Mouse (Mus musculus) kidney, adult 9 months (tissue): ENCODE data around the gene Cenpm.

Experiments
- DNase-seq: peaks from one replicate; pipeline ENCODE4 v3.0.0; 2022

The Cenpm gene

GRCm38 (mm10) chr15:82236565-82236964 is 8.0 kb downstream of the Cenpm start:
- DNase-seq, result peak; percentile 87

DNA sequence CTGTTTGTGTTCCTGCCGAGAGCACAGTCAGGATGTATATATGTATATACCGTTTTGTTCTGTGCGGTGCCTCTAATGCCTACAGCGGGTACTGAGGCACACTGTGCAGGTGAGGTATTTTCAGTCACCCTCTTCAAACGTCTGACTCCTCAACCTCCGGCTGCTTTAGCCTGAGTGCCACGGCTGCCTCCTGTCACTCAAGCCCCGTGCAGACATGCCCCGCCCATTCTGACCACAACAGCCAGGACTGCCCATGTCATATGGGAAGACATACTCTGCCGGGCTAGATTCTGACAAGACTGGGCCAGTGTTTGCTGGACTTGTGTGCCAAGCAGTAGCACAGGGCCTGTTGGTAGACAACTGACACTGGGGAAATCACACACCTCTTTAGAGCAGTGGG is 8.9 kb downstream of the Cenpm start:
- DNase-seq, result no peak

DNA sequence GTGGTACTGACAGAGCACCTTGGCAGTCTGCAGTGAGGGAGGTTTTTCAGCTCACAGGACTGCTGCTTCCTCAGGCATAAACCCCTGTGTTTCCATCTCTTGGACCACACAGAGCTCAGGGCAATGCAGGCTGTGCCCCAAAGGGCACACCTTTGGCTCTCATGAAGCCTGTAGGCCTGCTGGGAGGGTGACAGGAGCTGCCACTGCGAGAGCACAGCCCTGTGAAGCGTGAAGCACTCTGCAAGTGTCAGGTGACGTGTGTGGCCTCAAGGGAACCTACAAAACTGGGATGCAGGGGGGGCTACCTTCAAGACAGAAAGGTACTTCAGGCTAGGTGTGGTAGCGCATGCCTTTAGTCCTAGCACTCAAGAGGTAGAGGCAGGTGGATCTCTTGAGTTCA is 11.9 kb downstream of the Cenpm start:
- no peak for DNase-seq

DNA sequence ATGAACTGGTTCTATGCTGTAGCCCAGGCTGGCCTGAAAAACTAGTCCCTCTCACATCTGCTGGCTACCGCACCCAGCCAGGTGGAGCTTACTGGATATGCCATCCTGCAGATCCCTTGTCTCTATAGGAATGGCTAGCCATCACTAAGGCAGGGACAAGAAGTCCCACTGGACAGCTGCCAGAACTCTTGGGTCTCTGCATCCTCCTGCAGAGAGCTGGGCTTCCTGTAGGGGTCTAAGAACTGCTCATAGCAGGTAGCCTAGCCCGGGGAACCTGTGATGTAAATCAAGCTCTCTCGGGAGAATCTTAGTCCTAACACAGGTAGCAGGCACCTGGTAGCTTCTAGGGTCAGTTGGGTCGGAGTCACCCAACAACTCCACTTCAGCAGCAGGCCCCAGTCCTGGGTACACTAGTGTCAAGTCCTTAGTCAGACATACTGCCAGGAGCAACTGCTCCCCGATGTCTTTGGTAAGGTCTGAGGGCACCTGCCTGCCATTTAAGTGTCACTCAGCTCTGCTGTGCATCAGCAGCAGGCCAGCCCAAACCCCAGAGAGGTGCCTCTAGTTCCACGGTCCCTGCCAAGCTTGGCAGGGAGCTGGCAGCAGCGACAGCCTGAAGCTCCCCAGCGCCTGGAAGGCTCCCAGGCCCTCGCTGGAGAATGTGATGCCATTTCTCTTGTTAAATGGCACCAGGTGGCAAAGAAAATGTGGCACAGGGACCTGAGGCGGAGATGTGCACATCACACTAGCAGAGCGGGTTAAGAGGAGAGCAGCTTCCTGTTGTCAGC is 12.8 kb downstream of the Cenpm start:
- no peak for DNase-seq

DNA sequence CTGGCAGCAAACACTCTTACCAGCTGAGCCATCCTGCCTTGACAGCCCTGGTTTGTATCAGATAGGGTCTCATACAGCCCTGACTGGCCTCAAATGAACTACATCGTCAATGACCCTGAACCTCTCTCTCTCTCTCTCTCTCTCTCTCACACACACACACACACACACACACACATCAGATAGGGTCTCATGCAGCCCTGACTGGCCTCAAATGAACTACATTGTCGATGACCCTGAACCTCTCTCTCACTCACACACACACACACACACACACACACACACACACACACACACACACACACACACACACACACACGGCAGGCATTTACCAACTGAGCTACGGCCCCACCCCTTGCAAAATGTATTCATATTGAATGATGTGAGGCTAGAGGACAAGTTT is 13.4 kb downstream of the Cenpm start:
- no peak for DNase-seq

DNA sequence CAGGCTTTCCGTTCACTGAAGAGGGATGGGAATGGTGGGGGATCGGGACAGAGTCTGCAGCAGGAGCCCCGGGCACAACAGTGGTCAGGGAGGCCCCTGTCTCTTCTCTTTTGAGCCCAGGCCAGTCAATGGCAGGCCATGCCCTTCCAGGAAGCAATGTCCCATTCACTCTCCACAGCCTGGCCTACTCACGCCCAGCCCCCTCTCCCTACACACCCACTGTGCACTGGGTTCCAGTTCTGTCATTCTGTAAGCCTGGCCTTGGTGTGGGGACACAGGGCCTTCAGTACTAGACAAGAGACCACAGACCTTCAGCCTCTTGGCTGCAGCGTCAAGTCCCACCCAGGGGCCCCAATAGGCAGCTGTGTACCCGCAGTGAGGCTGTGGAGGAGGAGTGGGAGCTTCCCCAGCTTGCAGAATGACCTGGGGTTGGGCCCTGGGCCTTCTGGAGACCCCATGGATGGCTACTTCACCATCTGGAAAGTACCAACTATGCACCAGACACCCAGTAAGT is 14.4 kb downstream of the Cenpm start:
- no peak for DNase-seq

GRCm38 (mm10) chr15:82229542-82230045 is 15.0 kb downstream of the Cenpm start:
- DNase-seq, result no peak

GRCm38 (mm10) chr15:82225769-82226168 is 18.8 kb downstream of the Cenpm start:
- no peak for DNase-seq

GRCm38 (mm10) chr15:82224602-82225215 is 19.8 kb downstream of the Cenpm start:
- no peak for DNase-seq

- no peak for DNase-seq
Measured at GRCm38 (mm10) chr15:82223657-82224601, 20.6 kb downstream of the Cenpm start, which contains the start of gene Tnfrsf13c. Gene Tnfrsf13c, minus strand, starts transcription at chr15:82224369.

- DNase-seq, result no peak
Measured at GRCm38 (mm10) chr15:82223251-82223650, 21.3 kb downstream of the Cenpm start.

- no peak for DNase-seq
Measured at GRCm38 (mm10) chr15:82221104-82221860, 23.3 kb downstream of the Cenpm start.

DNA sequence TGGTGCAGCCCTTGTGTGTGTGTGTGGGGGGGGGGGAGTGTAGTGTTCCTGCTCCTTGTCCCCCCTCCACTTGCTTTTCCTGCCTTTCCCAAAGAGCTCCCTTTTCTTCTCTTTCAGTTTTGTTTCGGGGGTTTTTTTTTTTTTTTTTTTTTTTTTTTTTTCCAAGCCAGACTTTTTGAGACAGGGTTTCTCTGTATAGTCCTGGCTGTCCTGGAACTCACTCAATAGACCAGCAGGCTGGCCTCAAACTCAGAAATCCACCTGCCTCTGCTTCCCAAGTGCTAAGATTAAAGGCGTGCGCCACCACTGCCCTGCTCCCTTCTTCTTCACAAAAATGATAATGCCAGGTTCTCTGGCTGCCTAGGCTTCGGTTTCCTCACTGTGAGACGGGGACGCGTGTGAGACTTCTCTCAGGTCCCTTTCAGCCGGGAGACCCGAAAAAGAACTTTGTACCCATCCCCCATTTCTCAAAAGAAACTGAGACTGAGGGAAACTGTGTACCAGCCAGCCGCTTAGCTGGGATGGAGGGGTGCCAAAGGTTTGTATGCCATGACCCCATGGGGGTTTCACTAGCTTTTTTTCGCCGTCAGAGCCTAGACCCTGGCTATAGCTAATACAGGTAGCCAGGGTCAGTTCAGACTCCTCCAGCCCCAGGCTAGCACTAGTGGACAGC is 24.4 kb downstream of the Cenpm start:
- DNase-seq, result no peak

- no peak for DNase-seq
Measured at GRCm38 (mm10) chr15:82218778-82219666, 25.5 kb downstream of the Cenpm start.

GRCm38 (mm10) chr15:82217980-82218379 is 26.6 kb downstream of the Cenpm start:
- no peak for DNase-seq

- DNase-seq, result no peak
Measured at GRCm38 (mm10) chr15:82217039-82217438, 27.5 kb downstream of the Cenpm start.

- DNase-seq, result no peak
Measured at GRCm38 (mm10) chr15:82216142-82216827, 28.3 kb downstream of the Cenpm start.

DNA sequence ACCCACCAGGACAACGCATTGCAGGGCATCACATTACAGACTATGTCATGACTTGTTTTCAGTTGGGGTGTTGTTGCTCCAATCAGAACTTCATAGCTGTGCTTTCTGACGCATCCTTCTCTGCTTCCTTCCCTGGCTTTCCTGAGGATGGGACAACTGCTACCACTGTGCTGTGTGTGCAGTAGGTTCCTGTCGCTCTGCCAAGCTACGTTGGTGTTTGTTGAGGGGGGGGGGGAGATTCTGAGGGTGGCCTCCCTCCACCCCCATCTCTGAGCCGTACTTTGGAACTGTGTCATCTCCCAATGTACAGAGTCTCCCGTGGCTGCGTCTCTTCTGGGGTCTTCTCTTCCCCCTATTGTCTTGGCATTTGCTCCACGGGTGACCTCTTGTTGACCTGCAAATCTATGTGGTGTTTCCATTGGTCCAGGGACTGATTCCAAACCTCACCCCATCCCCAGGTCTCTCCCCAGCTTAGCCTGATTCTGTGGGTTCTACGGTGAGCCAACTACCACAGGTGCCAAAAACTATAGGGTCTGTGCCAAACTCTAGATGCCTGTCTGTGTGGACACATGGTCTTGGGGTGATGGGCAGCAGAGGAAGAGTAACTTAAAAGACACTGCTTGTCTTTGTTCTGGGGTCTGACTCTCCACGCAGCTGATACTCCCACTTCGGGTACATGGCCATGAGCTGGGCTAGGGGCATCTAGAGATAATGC is 29.1 kb downstream of the Cenpm start:
- DNase-seq, result no peak

- no peak for DNase-seq
Measured at GRCm38 (mm10) chr15:82213222-82213621, 31.3 kb downstream of the Cenpm start.
